Comparison of ENCODE assay signal across 14 mouse cellular contexts in the genomic region with DNA sequence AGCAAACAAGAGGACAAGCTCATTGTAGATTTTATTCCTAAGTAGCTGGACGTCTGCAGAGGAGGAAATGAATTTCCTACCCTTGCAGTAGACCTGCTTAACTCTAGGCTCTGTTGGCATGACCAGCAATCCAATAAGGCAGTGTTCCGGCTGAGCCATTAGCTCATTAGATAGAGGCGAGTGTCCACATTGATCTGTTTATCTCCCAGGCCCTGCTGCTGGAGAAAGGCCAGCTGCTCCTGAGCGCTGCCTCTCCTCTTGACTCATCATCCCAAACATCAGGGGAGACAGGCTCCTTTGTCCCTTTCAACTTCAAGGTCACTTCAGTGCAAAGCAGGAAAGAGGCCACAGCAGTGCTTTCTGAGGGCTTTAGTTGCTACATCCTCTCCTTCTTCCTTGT.
DNase-seq lines count a peak whose midpoint lies in the region; ATAC-seq lines count a peak whose summit lies in the region.
"Had no signal": no experiment of that assay in that cellular context is flagged by ENCODE, and none has a peak within 500 bp of the region (broad histone marks: within the 10 kb centered on the region; RNA-seq: fewer than 3 reads in every experiment).

No protein-coding gene starts in this region.

- H3K4me3 ChIP-seq in midbrain, embryonic 12.5 days = no peak overlapping the region
- H3K4me3 ChIP-seq: left cerebral cortex, adult 2 months; myocyte had no signal

- ATAC-seq in midbrain, embryonic 12.5 days (ENCODE audit: low FRiP score, low read depth) = peak; percentile 63

- intact Hi-C loops in heart, postnatal 10 days (cut with DNase I) = no loop called here

- 0 out of 2 replicates have a peak, but pooled peaks cover 6% of the 10 kb centered on the region for H3K4me1 ChIP-seq in midbrain, embryonic 12.5 days

- WGBS in midbrain, embryonic 12.5 days = 36% methylated on average over 4 of the region's 4 CpGs

- no peaks in the 10 kb centered on the region for H3K27me3 ChIP-seq in midbrain, embryonic 12.5 days

- H3K36me3 ChIP-seq in midbrain, embryonic 12.5 days = no peaks in the 10 kb centered on the region

- H3K9ac ChIP-seq in midbrain, embryonic 12.5 days (replicated peaks) = no peak overlapping the region

- peak overlapping the region; percentile 52 for H3K27ac ChIP-seq in midbrain, embryonic 12.5 days (replicated peaks)
- H3K27ac ChIP-seq: left cerebral cortex, adult 2 months had no signal

- H3K4me2 ChIP-seq in midbrain, embryonic 12.5 days (replicated peaks) = no peak overlapping the region
- H3K4me2 ChIP-seq: liver, embryonic 11.5 days had no signal

- DNase-seq in embryo, embryonic 10 days (ENCODE audit: low spot score) = peak; percentile 5
- DNase-seq in embryo, embryonic 9.5 days (ENCODE audit: extremely low spot score) = no peak
- peak; percentile 30 for DNase-seq in Muller cell, postnatal 12 days (ENCODE audit: inconsistent ontology term)
- peak; percentile 23 for DNase-seq in embryo, embryonic 11 days
- DNase-seq in T-cell, adult 2 months (ENCODE audit: low spot score) = no peak
- DNase-seq in gastrocnemius, adult 8-10 months (ENCODE audit: low spot score in 2 of 2) = no peak
- no peak for DNase-seq in heart, postnatal 10 days
- DNase-seq: heart, adult 18-20 months; kidney, adult 11 months; lung, postnatal 14 days had no signal

- no peaks in the 10 kb centered on the region for H3K9me3 ChIP-seq in midbrain, embryonic 12.5 days

Comparison
In these comparisons a context has a peak if more than half of its experiments do, and no peak if none do; other contexts are left out.
1. DNase-seq: peak in embryo, embryonic 10 days (single experiment), Muller cell, postnatal 12 days (single experiment) and embryo, embryonic 11 days (single experiment); none in embryo, embryonic 9.5 days (single experiment), T-cell, adult 2 months (single experiment), gastrocnemius, adult 8-10 months (0 of 2) and heart, postnatal 10 days (0 of 2).